Mouse (Mus musculus): Measurements from ENCODE around the gene Hcfc1.

The Hcfc1 gene

DNA sequence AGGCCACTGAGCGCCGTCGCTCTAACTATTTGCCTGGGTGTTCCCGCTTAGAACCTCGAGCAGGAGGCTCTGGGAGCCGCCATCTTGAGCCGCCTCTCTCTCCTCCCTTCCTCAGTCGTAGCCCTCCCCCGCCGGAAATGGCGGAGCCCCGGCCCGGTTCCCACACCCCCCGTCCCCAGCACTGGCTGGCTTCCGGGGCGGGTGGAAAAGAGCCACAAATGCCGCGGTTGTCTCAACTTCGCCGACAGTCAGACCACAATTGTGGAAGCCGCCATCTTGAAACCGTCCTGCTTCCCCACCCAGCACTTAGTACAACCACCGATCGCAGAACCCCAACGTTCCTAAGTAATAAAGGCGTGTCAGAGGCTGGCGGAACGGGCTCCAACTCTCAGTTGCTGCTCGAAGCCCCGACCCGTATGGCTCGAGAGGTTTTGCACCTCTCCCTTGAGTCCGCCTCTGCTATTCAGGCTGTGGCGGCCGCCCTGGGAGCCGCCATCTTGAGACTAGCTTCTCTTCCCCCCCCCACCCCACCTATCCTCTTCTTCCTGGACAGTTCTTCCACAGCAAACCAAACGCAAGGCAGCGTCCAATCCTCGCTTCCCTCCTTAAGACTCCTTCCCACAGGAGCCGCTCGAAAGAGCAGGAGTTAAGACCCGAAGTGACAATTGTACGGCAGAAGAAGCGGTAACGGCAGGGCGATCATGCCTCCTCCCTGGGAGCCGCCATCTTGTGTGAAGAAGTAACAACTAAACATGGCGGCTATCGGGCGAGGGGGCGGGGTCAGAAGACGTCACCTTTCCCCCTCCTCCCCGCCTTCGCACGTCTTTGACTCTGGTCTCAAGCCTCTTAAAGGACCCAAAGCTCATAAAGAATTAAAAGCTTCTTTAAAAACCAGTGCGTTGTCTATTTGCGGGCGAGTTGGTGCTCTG lies at the start of gene Hcfc1:
Gene Hcfc1, minus strand, starts transcription at position 110 of the 929 bp plus-strand sequence.
- DNase-seq (ENCODE audit: low spot score), result peak; percentile 88

DNA sequence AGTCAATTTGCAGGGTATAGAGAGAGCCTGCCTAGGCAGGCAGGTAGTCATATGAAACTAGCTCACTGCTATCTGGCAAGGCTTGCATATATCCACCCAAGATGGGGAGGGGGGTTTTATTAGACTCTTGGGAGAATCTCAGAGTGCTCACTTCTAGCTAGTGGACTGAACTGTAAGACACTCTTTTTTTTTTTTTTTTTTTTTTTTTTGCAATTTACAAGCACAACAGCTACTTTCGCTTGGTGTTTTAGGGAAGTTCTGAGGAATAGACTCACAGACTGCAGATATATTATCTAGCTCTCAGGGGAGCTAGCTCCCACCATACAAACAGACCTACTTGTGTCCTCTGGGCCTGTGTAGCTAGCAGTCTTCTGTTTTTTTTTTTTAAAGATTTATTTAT lies 48.4 kb upstream of the Hcfc1 start:
- no peak for DNase-seq (ENCODE audit: low spot score)

- DNase-seq (ENCODE audit: low spot score), result peak; percentile 10
These were observed 41.9 kb upstream of the Hcfc1 start for GRCm38 (mm10) chrX:74008063-74008462.

DNA sequence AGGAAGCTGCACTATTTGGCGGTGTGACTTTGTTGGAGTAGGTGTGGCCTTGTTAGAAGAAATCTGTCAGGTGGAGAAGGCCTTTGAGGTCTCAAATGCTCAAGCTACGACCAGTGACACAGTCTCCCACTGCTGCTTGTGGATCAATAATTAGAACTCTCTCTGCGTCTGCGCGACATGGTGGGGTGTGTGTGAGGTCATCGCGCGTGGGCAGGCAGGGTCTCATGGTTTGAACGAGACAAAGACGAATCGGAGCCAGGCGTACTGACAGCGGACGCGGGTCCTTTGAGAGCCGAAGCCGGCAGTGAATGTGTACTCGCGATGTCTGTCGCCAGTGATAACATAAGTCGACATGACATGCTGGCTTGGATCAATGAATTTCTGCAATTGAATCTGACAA lies 40.2 kb upstream of the Hcfc1 start:
- DNase-seq (ENCODE audit: low spot score), result no peak

GRCm38 (mm10) chrX:74003644-74004043 lies 37.5 kb upstream of the Hcfc1 start:
- no peak for DNase-seq (ENCODE audit: low spot score)

GRCm38 (mm10) chrX:74001024-74001423 lies 34.9 kb upstream of the Hcfc1 start:
- no peak for DNase-seq (ENCODE audit: low spot score)

DNA sequence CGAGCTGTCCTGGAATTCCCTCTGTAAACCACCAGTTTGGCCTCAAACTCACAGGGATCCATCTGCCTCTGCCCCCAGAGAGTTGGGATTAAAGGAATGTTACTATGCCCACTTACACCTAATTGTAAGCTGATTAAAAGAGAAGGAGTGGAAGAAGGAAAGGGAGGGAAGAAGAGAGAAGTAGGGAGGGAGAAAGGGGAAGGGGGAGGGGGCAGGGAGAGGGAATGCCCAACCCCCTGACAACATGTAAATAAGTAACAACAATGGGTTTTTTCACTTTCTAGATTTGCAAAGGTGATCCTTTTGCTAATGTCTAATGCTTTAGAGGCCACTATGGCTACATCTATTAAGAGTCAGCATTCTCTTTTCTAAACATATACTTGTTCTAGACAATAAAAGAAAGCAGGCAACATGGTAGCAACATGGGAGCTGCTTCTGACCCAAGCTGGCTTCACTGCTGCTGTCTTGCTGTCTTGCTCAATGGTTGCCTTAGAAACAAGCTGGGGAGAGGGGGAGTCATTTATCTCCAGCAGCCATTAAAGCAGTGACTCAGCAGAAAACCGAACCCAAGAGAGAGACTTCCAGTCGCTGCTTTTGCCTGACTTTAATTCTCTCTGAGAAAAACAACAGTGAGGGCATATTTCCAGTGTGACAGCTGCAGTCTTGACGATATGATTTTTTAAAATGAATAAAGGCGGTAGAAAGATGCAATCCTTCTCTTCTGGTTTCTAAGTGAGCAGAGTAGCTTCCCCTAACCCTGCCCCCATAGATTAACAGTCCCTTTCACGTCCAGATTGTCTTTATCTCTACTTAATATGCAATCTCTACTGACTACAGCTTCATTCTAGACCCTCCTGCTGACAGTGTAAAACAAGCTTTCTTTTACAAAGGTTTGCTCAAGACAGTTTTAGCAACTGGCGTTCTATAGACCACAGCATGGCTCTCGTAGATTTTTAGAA lies 33.0 kb upstream of the Hcfc1 start:
- peak; percentile 83 for DNase-seq (ENCODE audit: low spot score)

DNA sequence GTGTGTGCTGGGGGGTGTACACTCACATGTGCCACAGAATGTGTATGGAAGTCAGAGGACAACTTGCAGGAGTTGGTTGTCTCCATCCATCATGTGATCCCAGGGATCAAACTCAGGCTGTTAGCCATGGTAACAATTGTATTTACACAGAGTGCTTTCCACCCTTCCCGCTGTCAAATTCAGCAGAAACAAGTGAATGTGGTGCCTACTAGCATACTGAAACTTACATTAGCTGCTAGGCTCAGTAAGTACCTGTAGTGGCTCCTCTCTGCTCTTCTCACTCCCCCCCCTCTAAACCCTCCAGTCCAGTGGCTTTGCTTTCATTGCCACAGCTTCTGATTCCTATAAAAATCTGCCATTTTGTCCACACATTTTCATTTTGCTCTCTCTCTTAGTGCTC lies 11.6 kb upstream of the Hcfc1 start:
- no peak for DNase-seq (ENCODE audit: low spot score)

DNA sequence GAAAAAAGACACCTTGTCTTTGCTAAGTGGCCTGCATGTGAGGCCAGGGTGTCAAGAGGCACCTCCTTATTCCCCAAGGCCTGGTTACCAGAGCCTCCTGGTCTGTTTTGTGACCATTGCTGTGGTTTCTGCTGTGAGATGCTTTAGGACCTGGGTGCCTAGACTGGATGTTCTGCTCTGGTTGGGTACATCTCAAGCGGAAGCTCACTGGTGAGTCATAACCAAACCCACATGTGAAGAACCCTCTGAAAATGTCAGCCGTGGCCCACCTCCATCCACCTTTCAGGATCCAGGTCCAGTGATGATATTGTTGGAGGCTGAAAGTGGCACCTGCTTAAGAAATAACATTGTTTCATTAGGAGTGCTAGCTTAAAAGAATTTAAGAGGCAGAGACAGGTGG lies 10.1 kb upstream of the Hcfc1 start:
- DNase-seq (ENCODE audit: low spot score), result no peak

GRCm38 (mm10) chrX:73972774-73973173 lies 6.6 kb upstream of the Hcfc1 start:
- no peak for DNase-seq (ENCODE audit: low spot score)

DNA sequence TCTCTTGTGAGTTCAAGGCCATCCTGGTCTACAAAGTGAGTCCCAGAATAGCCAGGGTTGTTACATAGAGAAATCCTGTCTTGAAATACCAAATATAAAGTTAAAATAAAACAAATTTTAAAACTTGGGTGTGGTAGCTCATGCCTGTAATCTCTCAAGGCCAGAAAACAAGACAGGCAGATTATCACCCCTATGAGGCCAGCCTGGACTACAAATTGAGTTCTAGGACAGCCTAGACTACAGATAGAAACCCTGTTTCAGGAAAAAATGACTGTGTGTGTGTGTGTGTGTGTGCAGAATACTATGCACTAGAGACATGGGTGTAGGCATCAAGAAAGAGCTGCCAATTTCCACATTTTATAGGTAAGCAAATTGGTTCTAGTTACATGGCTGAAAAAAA lies 4.6 kb upstream of the Hcfc1 start:
- no peak for DNase-seq (ENCODE audit: low spot score)

GRCm38 (mm10) chrX:73969729-73970128 lies 3.6 kb upstream of the Hcfc1 start:
- DNase-seq (ENCODE audit: low spot score), result no peak

GRCm38 (mm10) chrX:73969167-73969566 lies 3.0 kb upstream of the Hcfc1 start:
- DNase-seq (ENCODE audit: low spot score), result no peak

- peak; percentile 92 for DNase-seq (ENCODE audit: low spot score)
These were observed 1.3 kb upstream of the Hcfc1 start for GRCm38 (mm10) chrX:73967177-73968075.

- peak; percentile 25 for DNase-seq (ENCODE audit: low spot score)
These were observed 850 bp downstream of the Hcfc1 start for GRCm38 (mm10) chrX:73965307-73965706.

DNA sequence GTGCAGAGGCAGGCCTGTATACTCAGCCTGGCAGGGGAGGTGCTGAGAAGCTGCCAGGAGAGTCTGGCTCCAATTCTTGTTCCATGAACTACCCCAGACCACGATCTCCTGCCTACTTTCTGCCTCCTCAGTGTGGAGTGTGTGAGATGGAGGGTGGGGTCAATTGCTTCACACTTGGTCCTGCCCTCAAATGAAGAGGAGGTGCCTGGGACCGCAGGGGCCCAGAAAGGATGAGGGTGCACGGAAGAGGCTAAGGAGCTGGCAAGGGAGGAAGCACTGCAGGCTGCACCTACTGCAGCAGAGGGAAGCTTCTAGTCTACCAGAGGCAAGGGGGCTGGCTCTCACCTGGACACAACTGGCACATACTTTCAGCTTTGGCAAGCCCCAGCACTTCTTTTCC lies 1.8 kb downstream of the Hcfc1 start:
- DNase-seq (ENCODE audit: low spot score), result no peak

GRCm38 (mm10) chrX:73954988-73955387 lies 11.2 kb downstream of the Hcfc1 start:
- DNase-seq (ENCODE audit: low spot score), result no peak

DNA sequence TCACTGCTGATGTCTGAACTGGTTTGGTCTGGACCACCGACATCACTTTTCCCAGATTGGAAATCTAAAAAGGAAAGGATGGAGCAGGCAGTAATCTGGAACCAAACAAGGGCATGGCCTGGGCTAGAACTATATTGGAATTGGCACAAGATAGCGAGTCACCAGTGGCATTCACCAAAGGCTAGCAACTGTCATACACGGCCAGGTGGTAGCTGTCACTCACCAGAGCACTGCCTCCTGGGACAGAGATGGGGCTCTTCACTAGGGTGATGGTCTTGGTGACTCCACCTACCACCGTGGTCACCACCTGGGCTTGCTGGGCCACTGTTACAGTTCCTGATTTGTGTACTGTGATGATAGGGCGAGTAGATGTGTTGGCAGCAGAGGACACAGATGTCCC lies 13.6 kb downstream of the Hcfc1 start:
- DNase-seq (ENCODE audit: low spot score), result no peak

DNA sequence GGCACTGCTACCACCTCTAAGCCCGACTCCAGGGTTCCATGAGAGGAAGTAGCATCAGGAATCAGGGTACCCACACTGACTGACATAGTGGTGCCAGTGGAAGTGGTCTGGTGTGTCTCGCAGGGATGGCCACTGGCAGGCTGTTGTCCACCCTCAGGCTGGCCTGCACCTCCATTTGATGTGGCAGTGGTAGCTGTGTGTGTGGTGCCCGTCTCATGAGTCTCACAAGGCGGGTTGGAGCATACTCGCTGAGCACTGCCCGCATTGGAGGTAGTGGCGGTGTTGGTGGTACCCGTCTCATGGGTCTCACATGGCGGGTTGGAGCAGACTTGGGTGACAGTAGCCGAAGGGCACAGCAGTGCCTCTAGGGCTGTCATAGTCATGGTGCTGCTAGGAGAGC lies 16.8 kb downstream of the Hcfc1 start:
- DNase-seq (ENCODE audit: low spot score), result no peak

DNA sequence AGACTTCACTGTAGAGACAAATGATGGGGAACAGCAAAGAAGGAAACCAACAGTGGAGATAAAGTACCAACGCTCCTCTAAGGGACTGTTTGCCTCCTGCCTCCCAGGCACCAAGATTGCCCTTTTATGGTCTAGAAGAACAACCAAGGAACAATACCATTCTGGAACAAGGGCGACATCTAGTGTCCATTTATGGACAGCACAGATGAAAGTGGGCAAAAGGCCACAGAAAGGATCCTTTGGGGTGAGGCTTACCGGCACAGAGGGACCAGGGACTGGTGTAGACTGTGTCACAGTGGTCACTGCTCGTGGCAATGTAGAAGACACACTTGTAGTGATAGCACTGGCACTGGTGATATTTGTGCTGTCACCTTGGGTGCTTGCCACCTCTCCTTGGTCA lies 17.5 kb downstream of the Hcfc1 start:
- peak; percentile 83 for DNase-seq (ENCODE audit: low spot score)

GRCm38 (mm10) chrX:73946896-73947295 lies 19.3 kb downstream of the Hcfc1 start:
- DNase-seq (ENCODE audit: low spot score), result no peak

DNA sequence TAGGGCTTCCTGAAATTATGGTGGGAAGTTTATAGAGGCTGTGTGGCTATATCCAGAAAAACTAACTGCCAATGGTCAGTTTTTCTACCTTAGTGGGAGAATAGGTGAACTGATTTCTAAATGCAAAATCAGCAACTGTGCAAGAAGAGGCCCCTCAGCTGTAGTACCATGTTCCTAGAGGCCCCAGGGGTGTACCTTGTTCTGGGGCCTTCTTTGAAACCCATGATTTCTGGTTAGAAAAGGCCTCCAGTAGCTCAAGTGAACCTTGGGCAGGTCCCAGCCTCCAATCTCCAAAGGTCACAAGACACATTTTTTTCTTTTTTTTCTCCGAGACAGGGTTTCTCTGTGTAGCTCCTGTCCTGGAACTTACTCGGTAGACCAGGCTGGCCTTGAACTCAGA lies 23.9 kb downstream of the Hcfc1 start:
- no peak for DNase-seq (ENCODE audit: low spot score)
